Mouse (Mus musculus): ENCODE results near the gene Iqcd. TPM values are rescaled to one million over a fixed set of nuclear protein-coding genes. Genes with fewer than 3 reads are reported as not detected.

Iqcd gene
- polyA plus RNA-seq (2012; rRNA removed): 77.3 and 85.9 TPM in 2 replicates

DNA sequence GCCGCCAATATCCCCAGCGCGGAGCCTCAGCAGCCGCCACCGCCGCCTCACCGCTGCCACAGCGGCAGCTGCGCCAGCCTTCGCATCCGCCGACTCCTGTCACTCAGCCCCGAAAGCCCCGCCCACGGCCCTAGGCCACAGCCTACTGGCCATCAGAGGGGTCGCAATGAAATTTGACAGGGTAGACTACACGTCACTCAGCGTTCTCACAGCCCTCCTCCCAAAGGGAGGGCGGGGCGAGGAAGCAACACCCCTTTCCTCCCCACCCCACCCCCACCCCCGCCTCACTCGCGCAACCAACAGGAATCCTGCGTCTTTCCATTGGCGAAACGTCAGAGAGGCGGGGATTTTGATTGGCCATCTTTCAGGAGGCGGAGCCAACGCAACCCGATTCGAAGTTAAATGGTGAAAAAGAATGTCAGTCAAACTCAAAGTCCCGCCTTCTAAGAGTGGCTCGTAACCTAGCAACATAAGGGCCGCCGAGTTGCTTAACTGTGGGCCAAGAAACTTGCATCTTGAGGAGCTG, at the start of gene Iqcd, which contains the start of gene Tpcn1:
Gene Iqcd (plus strand): TSS at position 448 of the 526 bp plus-strand sequence.
Gene Tpcn1 (minus strand): TSS at position 105 of the 526 bp plus-strand sequence.
- Histone ChIP-seq H3K4me3 (ENCODE audit: control insufficient read depth, low read depth, low read length) (peak within 1 kb of the TSS; percentile 87), H3K27ac (ENCODE audit: control insufficient read depth, insufficient read depth, low read depth, low read length) (peak within 1 kb of the TSS; percentile 80), H3K27me3 (ENCODE audit: control insufficient read depth, insufficient read depth, low read length) (no peaks in the 10 kb centered on the region), H3K36me3 (ENCODE audit: control insufficient read depth, insufficient read depth, low read length) (no peaks in the 10 kb centered on the region), H3K4me1 (ENCODE audit: control insufficient read depth, insufficient read depth, low read length) (peaks cover 24% of the 10 kb centered on the region)
- TF ChIP-seq CTCF (IDR thresholded peaks at IDR 0.05; ENCODE audit: control insufficient read depth, insufficient read depth, insufficient replicate concordance, low read depth, low read length) (no peak), POLR2A (IDR thresholded peaks at IDR 0.05; ENCODE audit: control insufficient read depth, low read depth, low read length) (peak; percentile 75)

DNA sequence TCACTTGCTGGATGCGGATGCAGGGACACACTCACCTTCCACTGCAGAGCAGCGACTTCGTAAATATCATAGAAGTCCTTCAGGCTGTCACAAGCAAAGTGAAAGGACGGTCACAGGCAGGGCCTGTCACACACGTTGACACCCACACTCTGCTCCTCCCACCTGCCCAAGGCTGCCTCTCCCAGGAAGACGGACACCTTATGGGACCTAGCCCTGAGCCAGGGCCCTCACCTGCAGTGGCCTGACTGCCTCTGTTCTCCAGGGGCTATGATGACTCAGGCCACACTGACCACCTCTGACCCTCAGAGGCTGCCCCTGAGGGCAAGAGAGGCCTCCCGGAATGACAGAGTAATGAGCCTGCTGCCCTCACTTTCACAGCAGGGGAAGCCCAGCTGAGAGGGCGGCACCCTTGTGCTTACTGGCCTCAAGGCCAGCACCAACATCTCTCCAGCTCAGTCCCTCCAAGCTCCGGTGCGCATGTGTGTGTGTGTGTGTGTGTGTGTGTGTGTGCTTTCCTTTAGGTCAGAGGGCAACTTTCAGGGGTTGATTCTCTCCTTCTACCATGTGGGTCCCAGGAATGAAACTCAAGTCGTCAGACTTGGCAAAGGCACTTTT, 40.5 kb upstream of the Iqcd start:
- TF ChIP-seq CTCF (IDR thresholded peaks at IDR 0.05; ENCODE audit: control insufficient read depth, insufficient read depth, insufficient replicate concordance, low read depth, low read length) (no peak), POLR2A (IDR thresholded peaks at IDR 0.05; ENCODE audit: control insufficient read depth, low read depth, low read length) (no peak)
- no peak overlapping the region for H3K4me3 ChIP-seq (ENCODE audit: control insufficient read depth, low read depth, low read length)
- peaks cover 4% of the 10 kb centered on the region for H3K4me1 ChIP-seq (ENCODE audit: control insufficient read depth, insufficient read depth, low read length)
- H3K36me3 ChIP-seq (ENCODE audit: control insufficient read depth, insufficient read depth, low read length): no peaks in the 10 kb centered on the region
- H3K27me3 ChIP-seq (ENCODE audit: control insufficient read depth, insufficient read depth, low read length): no peaks in the 10 kb centered on the region
- H3K27ac ChIP-seq (ENCODE audit: control insufficient read depth, insufficient read depth, low read depth, low read length): no peak overlapping the region

- no peak overlapping the region for H3K4me3 ChIP-seq (ENCODE audit: control insufficient read depth, low read depth, low read length)
- no peaks in the 10 kb centered on the region for H3K36me3 ChIP-seq (ENCODE audit: control insufficient read depth, insufficient read depth, low read length)
- no peak overlapping the region for H3K27ac ChIP-seq (ENCODE audit: control insufficient read depth, insufficient read depth, low read depth, low read length)
- TF ChIP-seq CTCF (IDR thresholded peaks at IDR 0.05; ENCODE audit: control insufficient read depth, insufficient read depth, insufficient replicate concordance, low read depth, low read length): no peak
- no peak for TF ChIP-seq POLR2A (IDR thresholded peaks at IDR 0.05; ENCODE audit: control insufficient read depth, low read depth, low read length)
- H3K27me3 ChIP-seq (ENCODE audit: control insufficient read depth, insufficient read depth, low read length): no peaks in the 10 kb centered on the region
- peaks cover 9% of the 10 kb centered on the region for H3K4me1 ChIP-seq (ENCODE audit: control insufficient read depth, insufficient read depth, low read length)
Measured at GRCm38 (mm10) chr5:120550137-120550536, 38.7 kb upstream of the Iqcd start.

DNA sequence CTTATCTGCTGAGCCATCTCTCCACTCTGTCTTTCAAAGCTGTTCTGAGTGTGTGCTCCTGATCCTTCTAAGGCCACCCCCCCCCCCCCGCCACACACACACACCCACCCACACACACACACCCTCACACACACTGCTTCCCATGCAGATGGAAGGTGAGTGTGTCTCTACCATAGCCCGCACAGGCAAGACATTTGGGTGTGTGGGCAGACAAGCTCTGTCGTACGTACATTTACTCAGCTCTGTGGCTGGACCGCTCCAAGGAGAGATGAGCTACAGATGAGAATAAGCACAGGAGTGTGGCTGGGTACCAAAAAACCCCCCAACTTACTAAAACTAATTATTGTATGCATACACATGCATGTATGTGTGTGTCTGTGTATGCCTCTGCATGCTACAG, 38.1 kb upstream of the Iqcd start:
- Histone ChIP-seq H3K27ac (ENCODE audit: control insufficient read depth, insufficient read depth, low read depth, low read length) (no peak overlapping the region), H3K4me1 (ENCODE audit: control insufficient read depth, insufficient read depth, low read length) (peaks cover 9% of the 10 kb centered on the region), H3K27me3 (ENCODE audit: control insufficient read depth, insufficient read depth, low read length) (no peaks in the 10 kb centered on the region), H3K36me3 (ENCODE audit: control insufficient read depth, insufficient read depth, low read length) (no peaks in the 10 kb centered on the region), H3K4me3 (ENCODE audit: control insufficient read depth, low read depth, low read length) (no peak overlapping the region)
- TF ChIP-seq POLR2A (IDR thresholded peaks at IDR 0.05; ENCODE audit: control insufficient read depth, low read depth, low read length) (no peak), CTCF (IDR thresholded peaks at IDR 0.05; ENCODE audit: control insufficient read depth, insufficient read depth, insufficient replicate concordance, low read depth, low read length) (no peak)

GRCm38 (mm10) chr5:120555871-120556270, 32.9 kb upstream of the Iqcd start:
- Histone ChIP-seq H3K4me1 (ENCODE audit: control insufficient read depth, insufficient read depth, low read length) (peaks cover 9% of the 10 kb centered on the region), H3K27ac (ENCODE audit: control insufficient read depth, insufficient read depth, low read depth, low read length) (no peak overlapping the region), H3K4me3 (ENCODE audit: control insufficient read depth, low read depth, low read length) (no peak overlapping the region), H3K36me3 (ENCODE audit: control insufficient read depth, insufficient read depth, low read length) (no peaks in the 10 kb centered on the region), H3K27me3 (ENCODE audit: control insufficient read depth, insufficient read depth, low read length) (no peaks in the 10 kb centered on the region)
- no peak for TF ChIP-seq POLR2A (IDR thresholded peaks at IDR 0.05; ENCODE audit: control insufficient read depth, low read depth, low read length)
- no peak for TF ChIP-seq CTCF (IDR thresholded peaks at IDR 0.05; ENCODE audit: control insufficient read depth, insufficient read depth, insufficient replicate concordance, low read depth, low read length)

- Histone ChIP-seq H3K27me3 (ENCODE audit: control insufficient read depth, insufficient read depth, low read length) (no peaks in the 10 kb centered on the region), H3K27ac (ENCODE audit: control insufficient read depth, insufficient read depth, low read depth, low read length) (no peak overlapping the region), H3K4me1 (ENCODE audit: control insufficient read depth, insufficient read depth, low read length) (peaks cover 9% of the 10 kb centered on the region), H3K36me3 (ENCODE audit: control insufficient read depth, insufficient read depth, low read length) (no peaks in the 10 kb centered on the region), H3K4me3 (ENCODE audit: control insufficient read depth, low read depth, low read length) (no peak overlapping the region)
- TF ChIP-seq POLR2A (IDR thresholded peaks at IDR 0.05; ENCODE audit: control insufficient read depth, low read depth, low read length) (no peak), CTCF (IDR thresholded peaks at IDR 0.05; ENCODE audit: control insufficient read depth, insufficient read depth, insufficient replicate concordance, low read depth, low read length) (no peak)
Measured at GRCm38 (mm10) chr5:120558041-120558440, 30.8 kb upstream of the Iqcd start.

DNA sequence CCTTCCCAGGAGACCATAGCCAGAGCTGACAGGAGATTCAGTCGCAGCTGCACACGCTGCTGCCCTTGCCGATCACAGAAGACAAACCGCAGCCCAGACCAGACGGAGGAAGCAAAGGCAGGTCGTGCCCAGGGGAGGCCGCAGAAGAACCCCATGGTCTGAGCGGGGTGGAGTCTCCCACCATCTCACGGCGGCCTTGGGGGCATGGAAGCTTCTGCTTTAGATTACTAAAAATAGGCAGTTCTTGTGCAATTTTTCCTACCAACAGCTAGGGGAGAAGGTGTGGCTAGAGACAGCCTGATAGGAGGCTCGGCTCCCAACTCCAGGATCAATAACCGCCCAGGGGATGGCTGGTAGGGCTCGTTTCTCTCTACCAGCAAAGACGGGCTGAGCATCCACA, 30.1 kb upstream of the Iqcd start:
- Histone ChIP-seq H3K36me3 (ENCODE audit: control insufficient read depth, insufficient read depth, low read length) (no peaks in the 10 kb centered on the region), H3K4me3 (ENCODE audit: control insufficient read depth, low read depth, low read length) (no peak overlapping the region), H3K4me1 (ENCODE audit: control insufficient read depth, insufficient read depth, low read length) (peaks cover 10% of the 10 kb centered on the region), H3K27ac (ENCODE audit: control insufficient read depth, insufficient read depth, low read depth, low read length) (no peak overlapping the region), H3K27me3 (ENCODE audit: control insufficient read depth, insufficient read depth, low read length) (no peaks in the 10 kb centered on the region)
- TF ChIP-seq POLR2A (IDR thresholded peaks at IDR 0.05; ENCODE audit: control insufficient read depth, low read depth, low read length) (no peak), CTCF (IDR thresholded peaks at IDR 0.05; ENCODE audit: control insufficient read depth, insufficient read depth, insufficient replicate concordance, low read depth, low read length) (no peak)
